In genomic region chr4:134826348-134826747, GRCm38 (mm10) we compare ENCODE assay signal across 22 mouse cellular contexts. TPM values are rescaled to one million over a fixed set of nuclear protein-coding genes. Genes with fewer than 3 reads are reported as not detected.
"Had no signal": no experiment of that assay in that cellular context is flagged by ENCODE, and none has a peak within 500 bp of the region (broad histone marks: within the 10 kb centered on the region; RNA-seq: fewer than 3 reads in every experiment).

No protein-coding gene starts in this region.

- DNase-seq: liver, postnatal 0 days; lung, adult 2 months; lung, postnatal 14 days; lung, postnatal 36 days; retina, postnatal 1 day; right cerebral cortex, adult 18-20 months; right cerebral cortex, postnatal 25 days; right cerebral cortex, postnatal 4 days; spleen, adult 18-20 months; thymus, adult 18-20 months; thymus, postnatal 14 days; thymus, postnatal 36 days had no signal

- H3K27me3 ChIP-seq: lung, embryonic 15.5 days; megakaryocyte, embryonic 14.5 days; midbrain, embryonic 12.5 days; midbrain, embryonic 15.5 days; neural tube, embryonic 13.5 days; neural tube, embryonic 15.5 days had no signal

- H3K4me1 ChIP-seq: midbrain, embryonic 12.5 days; midbrain, embryonic 15.5 days had no signal

- H3K4me2 ChIP-seq: lung, embryonic 15.5 days; midbrain, embryonic 12.5 days; midbrain, embryonic 15.5 days; neural tube, embryonic 13.5 days; neural tube, embryonic 15.5 days had no signal

- H3K9ac ChIP-seq: liver, postnatal 0 days; lung, embryonic 15.5 days; midbrain, embryonic 12.5 days; midbrain, embryonic 15.5 days; neural tube, embryonic 13.5 days; neural tube, embryonic 15.5 days had no signal

- H3K4me3 ChIP-seq: lung, embryonic 15.5 days; megakaryocyte, embryonic 14.5 days; midbrain, embryonic 12.5 days; midbrain, embryonic 15.5 days; myocyte; neural tube, embryonic 13.5 days; neural tube, embryonic 15.5 days had no signal

- ATAC-seq: liver, postnatal 0 days; lung, postnatal 0 days; midbrain, embryonic 15.5 days had no signal

- H3K9me3 ChIP-seq: lung, embryonic 15.5 days; megakaryocyte, embryonic 14.5 days; midbrain, embryonic 12.5 days; midbrain, embryonic 15.5 days; neural tube, embryonic 13.5 days; neural tube, embryonic 15.5 days had no signal

- H3K27ac ChIP-seq: lung, embryonic 15.5 days; macrophage; midbrain, embryonic 12.5 days; midbrain, embryonic 15.5 days; neural tube, embryonic 13.5 days; neural tube, embryonic 15.5 days had no signal

RNA-seq across cellular contexts. Expression of gene Rhd, which starts 38.0 kb away (rescaled TPM):
- polyA plus RNA-seq: macrophage; small intestine, adult 2 months had no signal
